Mouse (Mus musculus) brain, adult 2 months (tissue): ENCODE results near the gene Socs4.

Experiments used
- DNase-seq: peaks from one replicate; pipeline ENCODE4 v3.0.0; 2011; ENCODE audit warnings: low read depth, low spot score

Gene Socs4

GRCm38 (mm10) chr14:47276637-47277393 is at the start of gene Socs4, which contains the start of gene Wdhd1:
Gene Socs4 (plus strand): TSS chr14:47276931.
Gene Wdhd1 (minus strand): TSS chr14:47276857.
- DNase-seq = peak; percentile 97

GRCm38 (mm10) chr14:47229796-47230376 is 46.8 kb upstream of the Socs4 start:
- DNase-seq = no peak

GRCm38 (mm10) chr14:47233602-47234001 is 43.1 kb upstream of the Socs4 start:
- no peak for DNase-seq

- DNase-seq = no peak
Observed at GRCm38 (mm10) chr14:47234032-47234431, 42.7 kb upstream of the Socs4 start.

- DNase-seq = no peak
Observed at GRCm38 (mm10) chr14:47234526-47235250, 42.0 kb upstream of the Socs4 start.

- no peak for DNase-seq
Observed at GRCm38 (mm10) chr14:47236491-47236890, 40.2 kb upstream of the Socs4 start.

- DNase-seq = no peak
Observed at GRCm38 (mm10) chr14:47237286-47237685, 39.4 kb upstream of the Socs4 start.

GRCm38 (mm10) chr14:47240600-47240999 is 36.1 kb upstream of the Socs4 start:
- no peak for DNase-seq

GRCm38 (mm10) chr14:47241046-47241445 is 35.7 kb upstream of the Socs4 start:
- DNase-seq = no peak

- no peak for DNase-seq
Observed at GRCm38 (mm10) chr14:47242753-47243152, 34.0 kb upstream of the Socs4 start.

- peak; percentile 63 for DNase-seq
Observed at GRCm38 (mm10) chr14:47249839-47250238, 26.9 kb upstream of the Socs4 start.

- peak; percentile 70 for DNase-seq
Observed at GRCm38 (mm10) chr14:47264866-47265265, 11.9 kb upstream of the Socs4 start.

- peak; percentile 35 for DNase-seq
Observed at GRCm38 (mm10) chr14:47265829-47266228, 10.9 kb upstream of the Socs4 start.

GRCm38 (mm10) chr14:47269056-47269455 is 7.7 kb upstream of the Socs4 start:
- no peak for DNase-seq

GRCm38 (mm10) chr14:47269706-47270105 is 7.0 kb upstream of the Socs4 start:
- no peak for DNase-seq

- no peak for DNase-seq
Observed at GRCm38 (mm10) chr14:47273751-47274150, 3.0 kb upstream of the Socs4 start.

GRCm38 (mm10) chr14:47275417-47275816 is 1.3 kb upstream of the Socs4 start:
- DNase-seq = peak; percentile 10

GRCm38 (mm10) chr14:47276036-47276603 is 611 bp upstream of the Socs4 start:
- DNase-seq = peak; percentile 7

- no peak for DNase-seq
Observed at GRCm38 (mm10) chr14:47279058-47279457, 2.3 kb downstream of the Socs4 start.

GRCm38 (mm10) chr14:47281535-47281934 is 4.8 kb downstream of the Socs4 start:
- DNase-seq = no peak

- DNase-seq = peak; percentile 56
Observed at GRCm38 (mm10) chr14:47283568-47283967, 6.8 kb downstream of the Socs4 start.

- no peak for DNase-seq
Observed at GRCm38 (mm10) chr14:47285271-47285670, 8.5 kb downstream of the Socs4 start.
